15 mouse cellular contexts compared by ENCODE assay signal in genomic region chr8:111951936-111952335, GRCm38 (mm10). TPM values are rescaled to one million over a fixed set of nuclear protein-coding genes. Genes with fewer than 3 reads are reported as not detected.
"Had no signal": no experiment of that assay in that cellular context is flagged by ENCODE, and none has a peak within 500 bp of the region (broad histone marks: within the 10 kb centered on the region; RNA-seq: fewer than 3 reads in every experiment).

No protein-coding gene starts in this region.

- H3K4me2 ChIP-seq: limb, embryonic 15.5 days; liver, embryonic 12.5 days; lung, embryonic 14.5 days; midbrain, embryonic 11.5 days; midbrain, embryonic 15.5 days; neural tube, embryonic 12.5 days had no signal

- DNase-seq: kidney, postnatal 10 days; kidney, postnatal 4 days; lung, embryonic 14.5 days; lung, postnatal 10 days; thymus, postnatal 4 days had no signal

- H3K9me3 ChIP-seq: limb, embryonic 15.5 days; liver, embryonic 12.5 days; midbrain, embryonic 15.5 days; neural tube, embryonic 12.5 days had no signal

- H3K4me1 ChIP-seq: limb, embryonic 15.5 days; liver, embryonic 12.5 days; midbrain, embryonic 15.5 days; neural tube, embryonic 12.5 days had no signal

- H3K27ac ChIP-seq: left cerebral cortex, adult 2 months; limb, embryonic 15.5 days; liver, embryonic 12.5 days; midbrain, embryonic 15.5 days; neural tube, embryonic 12.5 days; stomach, postnatal 0 days had no signal

- ATAC-seq: liver, embryonic 12.5 days; midbrain, embryonic 15.5 days had no signal

- H3K27me3 ChIP-seq: limb, embryonic 15.5 days; liver, embryonic 12.5 days; midbrain, embryonic 15.5 days; neural tube, embryonic 12.5 days had no signal

- H3K4me3 ChIP-seq: left cerebral cortex, adult 2 months; limb, embryonic 15.5 days; liver, embryonic 12.5 days; midbrain, embryonic 15.5 days; neural tube, embryonic 12.5 days had no signal

- H3K9ac ChIP-seq: limb, embryonic 15.5 days; liver, embryonic 12.5 days; lung, embryonic 14.5 days; midbrain, embryonic 15.5 days; neural tube, embryonic 12.5 days had no signal

RNA-seq across cellular contexts. Expression of gene Tmem231, which starts 18.3 kb away (rescaled TPM):
- total RNA-seq: megakaryocyte, adult 5-6 weeks; monocyte, adult 5-6 weeks had no signal

RNA-seq across cellular contexts. Expression of gene Chst5, which starts 41.7 kb away (rescaled TPM):
- total RNA-seq: megakaryocyte, adult 5-6 weeks; monocyte, adult 5-6 weeks; neutrophil, adult 5-6 weeks had no signal
